Mouse (Mus musculus) neutrophil, adult 5-6 weeks (primary cell): ENCODE measurements around the gene Nhlrc3. TPM values are rescaled to one million over a fixed set of nuclear protein-coding genes. Genes with fewer than 3 reads are reported as not detected.

Experiments
- ATAC-seq: fragments of 151-379, 151-347 bp; 2 replicates; pipeline ENCODE4 v1.8.0; 2017; ENCODE audit warnings: mild to moderate bottlenecking, moderate TSS enrichment; ENCODE audit not compliant: insufficient number of reproducible peaks, poor library complexity, low FRiP score, severe bottlenecking; ENCODE audit errors: extremely low read depth
- total RNA-seq: library from RNA; stranded (forward); fragments of 200-1000 nt; gene quantifications from 2 replicates; pipeline ENCODE4 v1.2.3, GENCODE M21; 2017

The Nhlrc3 gene
- total RNA-seq, result 13.4 and 18.9 TPM in 2 replicates

GRCm38 (mm10) chr3:53463046-53463764, at the start of gene Nhlrc3, which contains the start of gene Proser1:
TSS of gene Nhlrc3 (minus strand) at chr3:53463332.
TSS of gene Proser1 (plus strand) at chr3:53463666.
- peak; percentile 92 for ATAC-seq

- 0 out of 2 replicates have a peak, but pooled peaks have one; percentile 33 for ATAC-seq
Observed at GRCm38 (mm10) chr3:53502428-53502827, 39.3 kb upstream of the Nhlrc3 start.

DNA sequence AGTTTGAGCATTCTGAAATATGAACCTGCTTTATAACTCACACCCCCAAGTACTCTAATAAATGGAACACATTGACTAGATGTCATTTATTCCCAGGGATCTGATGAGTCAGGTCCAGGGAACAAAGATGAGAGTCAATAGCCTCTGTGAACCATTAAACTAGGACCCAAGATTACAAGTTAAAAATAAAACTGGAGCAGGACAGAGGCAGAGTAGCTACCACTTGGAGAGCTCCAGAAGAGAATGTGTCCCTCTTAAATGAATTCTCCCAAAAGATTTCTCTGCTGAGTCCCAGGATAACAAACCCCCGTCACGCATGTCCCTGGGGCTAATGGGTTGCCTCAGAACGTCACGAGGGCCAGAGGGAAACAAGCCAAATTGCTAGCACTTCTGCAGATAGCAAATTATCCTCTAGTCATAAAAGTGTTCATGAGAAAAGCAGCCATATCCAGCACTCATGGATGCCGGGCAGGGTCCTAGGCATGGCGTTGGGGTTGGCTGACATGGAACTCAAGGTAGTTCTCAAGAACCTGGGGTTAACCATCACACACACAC, 35.3 kb upstream of the Nhlrc3 start:
- ATAC-seq, result no peak

DNA sequence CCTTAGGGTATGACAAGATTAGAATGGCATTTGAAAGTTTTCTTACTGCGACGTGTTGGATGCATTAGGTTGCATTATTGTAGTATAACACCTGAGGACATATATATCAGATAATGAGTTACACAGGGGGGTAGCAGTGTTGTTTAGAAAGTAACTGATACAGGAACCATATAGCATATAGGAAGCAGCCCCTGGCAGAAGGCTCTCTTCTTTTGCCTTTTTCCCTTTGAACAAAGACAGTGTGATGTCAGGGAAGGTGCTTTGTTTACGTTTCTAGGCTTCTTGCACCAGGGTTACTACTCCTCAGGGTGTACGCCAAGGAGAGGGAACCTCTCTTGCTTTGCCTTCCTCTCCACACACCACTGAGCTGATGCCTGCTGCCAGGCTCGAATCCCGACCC, 25.2 kb upstream of the Nhlrc3 start, which contains the start of gene Stoml3:
Stoml3 (plus strand) TSS at position 301 of the 400 bp plus-strand sequence.
- no peak for ATAC-seq

- ATAC-seq, result no peak
Observed at GRCm38 (mm10) chr3:53486996-53487576, 24.0 kb upstream of the Nhlrc3 start.

DNA sequence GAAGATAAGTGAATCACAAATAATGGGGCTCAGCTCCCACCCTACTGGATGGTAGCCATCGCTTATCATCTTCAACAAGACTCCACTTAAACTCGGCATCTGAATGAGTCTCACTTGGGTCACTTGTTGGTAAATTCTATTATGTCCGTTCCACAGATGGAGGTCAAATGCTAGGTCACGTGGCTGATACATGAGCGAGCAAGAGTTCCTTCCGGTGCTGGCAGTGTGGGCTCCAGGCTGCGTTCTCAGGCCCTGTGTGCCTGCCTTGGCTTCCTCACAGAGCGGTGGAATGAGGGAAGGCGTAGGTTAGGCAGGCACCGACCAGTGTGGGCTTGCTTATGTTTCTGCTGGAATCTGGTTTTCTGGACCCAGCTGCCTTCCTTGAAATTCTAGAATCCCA, 23.4 kb upstream of the Nhlrc3 start:
- no peak for ATAC-seq

DNA sequence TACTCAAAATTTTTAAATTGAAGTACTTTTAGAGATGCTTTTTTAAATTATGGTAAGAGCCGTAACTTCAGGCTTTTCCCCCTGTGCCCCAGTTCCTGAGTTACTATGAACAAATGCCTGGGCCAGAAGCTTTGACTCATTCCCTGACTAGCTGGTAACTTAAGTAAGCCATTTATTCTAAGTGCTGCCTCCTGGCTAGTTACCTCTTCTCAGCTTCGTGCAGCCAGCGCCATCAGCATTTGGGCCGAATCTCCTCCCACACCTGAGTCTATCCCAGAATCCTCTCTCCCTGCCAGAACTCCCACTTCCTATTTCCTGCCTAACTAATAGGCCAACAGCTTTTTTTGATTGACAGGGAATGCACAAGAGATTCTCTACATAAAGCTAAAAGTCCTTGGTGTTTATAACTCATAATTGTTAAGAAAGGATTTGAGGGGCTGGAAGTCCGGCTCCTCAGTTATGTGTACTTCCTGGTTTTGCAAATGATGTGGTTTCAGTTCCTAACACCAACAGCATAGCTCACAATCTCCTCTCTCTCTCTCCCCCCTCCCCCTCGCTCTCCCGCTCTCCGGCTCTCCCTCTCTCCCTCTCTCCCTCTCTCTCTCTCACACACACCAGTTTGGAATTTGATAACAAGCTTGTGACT, 20.4 kb upstream of the Nhlrc3 start:
- ATAC-seq, result peak; percentile 58; the same call in 1 of the 2 replicates

GRCm38 (mm10) chr3:53478419-53479046, 15.4 kb upstream of the Nhlrc3 start:
- 0 out of 2 replicates have a peak, but pooled peaks have one; percentile 19 for ATAC-seq

GRCm38 (mm10) chr3:53477468-53477867, 14.3 kb upstream of the Nhlrc3 start:
- ATAC-seq, result no peak

GRCm38 (mm10) chr3:53475889-53476288, 12.8 kb upstream of the Nhlrc3 start:
- no peak for ATAC-seq

GRCm38 (mm10) chr3:53474179-53474578, 11.0 kb upstream of the Nhlrc3 start:
- no peak for ATAC-seq

DNA sequence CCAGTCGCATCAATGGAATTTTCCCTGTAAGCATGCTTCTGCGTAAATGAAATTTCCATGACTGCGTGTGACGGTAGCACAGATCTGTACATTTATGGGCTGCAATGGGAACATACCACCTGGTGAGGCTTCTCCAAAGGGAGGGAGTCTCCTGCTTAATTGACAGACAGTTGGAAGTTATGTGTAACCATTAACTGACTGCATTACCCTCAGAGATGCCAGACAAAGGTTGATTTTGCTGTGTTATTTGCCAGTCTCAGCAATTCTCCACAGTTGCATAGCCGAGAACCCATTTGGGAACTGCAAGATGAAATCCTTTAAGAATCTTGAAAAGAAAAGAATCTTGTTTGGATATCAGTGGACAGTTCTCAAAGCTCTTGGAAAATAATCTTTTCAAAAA, 8.9 kb upstream of the Nhlrc3 start:
- no peak for ATAC-seq

GRCm38 (mm10) chr3:53469650-53470049, 6.5 kb upstream of the Nhlrc3 start:
- ATAC-seq, result no peak

DNA sequence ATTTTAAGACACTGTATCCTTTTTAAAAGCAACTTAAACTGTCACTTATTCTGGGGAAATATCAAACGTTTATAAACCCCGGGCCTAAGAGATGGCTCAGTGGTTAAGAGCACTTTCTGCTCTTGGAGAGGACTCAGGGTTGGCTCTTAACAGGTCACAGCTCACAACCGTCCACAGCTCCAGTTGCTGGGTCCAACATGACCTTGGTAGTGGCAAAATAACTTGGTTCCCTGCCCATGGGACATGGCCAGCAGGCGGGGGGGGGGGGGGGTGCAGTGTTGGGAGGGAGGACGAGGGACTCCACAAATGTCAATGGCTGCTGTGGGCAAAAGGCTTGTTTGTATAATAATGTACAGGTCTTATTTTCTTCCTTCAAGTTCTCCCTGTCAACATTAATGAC, 4.2 kb upstream of the Nhlrc3 start:
- ATAC-seq, result no peak

- no peak for ATAC-seq
Observed at GRCm38 (mm10) chr3:53466481-53466880, 3.3 kb upstream of the Nhlrc3 start.

DNA sequence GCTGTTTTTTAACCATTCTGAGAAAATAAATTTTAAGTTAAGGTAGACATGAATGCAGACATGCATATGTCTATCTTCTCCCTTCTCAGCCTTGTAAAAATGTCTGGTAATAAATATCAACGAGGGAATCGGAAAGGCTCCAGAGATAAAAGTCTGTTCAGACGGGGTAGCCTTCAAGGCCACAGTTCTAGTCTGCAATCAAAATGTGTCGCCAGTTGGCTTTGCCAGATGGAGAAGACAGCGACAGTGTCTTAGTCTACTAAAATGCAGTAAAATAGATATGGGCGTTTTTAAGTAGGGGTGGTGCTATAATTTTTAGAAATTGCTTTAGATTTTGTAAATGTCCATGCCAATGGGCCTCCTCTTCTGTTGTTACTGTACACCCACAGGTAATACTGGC, 2.2 kb upstream of the Nhlrc3 start:
- ATAC-seq, result no peak

GRCm38 (mm10) chr3:53464146-53464698, 1.1 kb upstream of the Nhlrc3 start:
- no peak for ATAC-seq

GRCm38 (mm10) chr3:53463765-53464114, 608 bp upstream of the Nhlrc3 start:
- no peak for ATAC-seq

DNA sequence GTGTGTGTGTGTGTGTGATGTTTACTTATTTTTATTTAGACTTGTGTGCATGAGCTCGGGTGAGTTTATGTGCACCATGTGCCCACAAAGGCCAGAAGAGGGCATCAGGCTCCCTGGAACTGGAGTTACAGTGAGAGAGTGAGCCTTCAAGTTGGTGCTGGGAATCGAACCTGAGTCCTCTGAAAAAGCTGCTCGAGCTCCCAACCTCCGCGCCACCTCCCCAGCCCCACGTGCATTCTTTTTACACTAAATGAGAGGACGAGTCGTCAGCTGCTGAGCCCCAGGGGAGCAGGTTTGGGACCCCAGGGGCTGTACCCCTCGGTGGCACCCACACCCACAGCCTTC, 459 bp downstream of the Nhlrc3 start:
- ATAC-seq, result no peak
